8 mouse cellular contexts compared by ENCODE assay signal in the genomic region with DNA sequence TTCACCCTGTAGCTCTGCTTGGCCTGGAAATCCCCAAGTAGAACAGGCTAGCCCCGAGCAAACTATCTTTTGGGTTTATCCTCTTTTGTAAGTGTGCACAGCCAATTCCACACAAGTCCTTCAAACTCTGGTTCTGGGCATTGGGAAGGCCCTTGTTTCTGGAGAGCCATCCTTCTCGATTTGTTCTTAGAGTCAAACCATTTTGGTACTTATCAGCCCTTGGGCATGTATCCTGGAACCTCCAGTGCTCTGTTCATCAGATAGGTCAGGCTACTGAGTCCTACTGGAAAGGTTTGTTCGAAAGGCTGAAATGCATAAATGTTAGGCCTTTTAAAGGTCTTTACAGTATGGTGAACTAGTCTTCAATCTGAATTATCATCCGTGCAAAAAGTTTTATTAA. TPM values are rescaled to one million over a fixed set of nuclear protein-coding genes. Genes with fewer than 3 reads are reported as not detected.
DNase-seq lines count a peak whose midpoint lies in the region; ATAC-seq and TF ChIP-seq lines count a peak whose summit lies in the region.

No protein-coding gene starts in this region.

- H3K27ac ChIP-seq in lung, postnatal 0 days (ENCODE audit: low read length) = peak overlapping the region; percentile 90
- H3K27ac ChIP-seq in embryonic fibroblast, embryonic 13.5 days (ENCODE audit: insufficient read depth, low read length) = peak overlapping the region; percentile 84
- H3K27ac ChIP-seq in intestine, embryonic 16.5 days (ENCODE audit: low read length) = peak overlapping the region; percentile 85; the same call in 1 of the 2 replicates
- peak overlapping the region; percentile 93 for H3K27ac ChIP-seq in neural tube, embryonic 14.5 days (ENCODE audit: low read depth, low read length)

- no peaks in the 10 kb centered on the region for H3K27me3 ChIP-seq in lung, postnatal 0 days (replicated peaks; ENCODE audit: insufficient read depth, low read length)
- H3K27me3 ChIP-seq in intestine, embryonic 16.5 days (replicated peaks; ENCODE audit: control insufficient read depth, insufficient read depth, low read length) = no peaks in the 10 kb centered on the region
- no peaks in the 10 kb centered on the region for H3K27me3 ChIP-seq in neural tube, embryonic 14.5 days (ENCODE audit: control insufficient read depth, insufficient read depth, low read length)

- peak overlapping the region; percentile 98 for H3K4me3 ChIP-seq in lung, postnatal 0 days (ENCODE audit: low read depth, low read length)
- peak overlapping the region; percentile 70 for H3K4me3 ChIP-seq in embryonic fibroblast, embryonic 13.5 days (ENCODE audit: insufficient read depth, low read length)
- H3K4me3 ChIP-seq in intestine, embryonic 16.5 days (ENCODE audit: low read length) = peak overlapping the region; percentile 93
- H3K4me3 ChIP-seq in neural tube, embryonic 14.5 days (ENCODE audit: low read depth, low read length) = peak overlapping the region; percentile 89

- peak; percentile 23; the same call in 1 of the 2 replicates for TF ChIP-seq POLR2A in embryonic fibroblast, embryonic 13.5 days (IDR thresholded peaks at IDR 0.05; ENCODE audit: low read depth, low read length)

- no peak for TF ChIP-seq EP300 in lung, postnatal 0 days (IDR thresholded peaks at IDR 0.05)

- TF ChIP-seq CTCF in lung, postnatal 0 days (IDR thresholded peaks at IDR 0.05) = no peak
- no peak for TF ChIP-seq CTCF in embryonic fibroblast, embryonic 13.5 days (IDR thresholded peaks at IDR 0.05; ENCODE audit: borderline replicate concordance, insufficient read depth, low read length)

- peak overlapping the region; percentile 78 for H3K4me2 ChIP-seq in lung, postnatal 0 days (replicated peaks; ENCODE audit: low read depth, low read length)
- peak overlapping the region; percentile 73 for H3K4me2 ChIP-seq in intestine, embryonic 16.5 days (ENCODE audit: low read depth, low read length)
- peak overlapping the region; percentile 76 for H3K4me2 ChIP-seq in neural tube, embryonic 14.5 days (ENCODE audit: low read depth, low read length)

- peak overlapping the region; percentile 91; the same call in 1 of the 2 replicates for H3K9ac ChIP-seq in lung, postnatal 0 days (replicated peaks; ENCODE audit: low read depth)
- peak overlapping the region; percentile 83 for H3K9ac ChIP-seq in intestine, embryonic 16.5 days (ENCODE audit: low read depth, low read length)
- peak overlapping the region; percentile 98; the same call in 1 of the 2 replicates for H3K9ac ChIP-seq in neural tube, embryonic 14.5 days (replicated peaks; ENCODE audit: low read depth, low read length)

- 46% methylated on average over 4 of the region's 4 CpGs for WGBS in lung, postnatal 0 days
- 52% methylated on average over 4 of the region's 4 CpGs for WGBS in intestine, embryonic 16.5 days
- WGBS in neural tube, embryonic 14.5 days = 50% methylated on average over 4 of the region's 4 CpGs

- H3K36me3 ChIP-seq in lung, postnatal 0 days (ENCODE audit: insufficient read depth, low read length) = no peaks in the 10 kb centered on the region
- H3K36me3 ChIP-seq in intestine, embryonic 16.5 days (ENCODE audit: control insufficient read depth, insufficient read depth, low read length) = no peaks in the 10 kb centered on the region
- no peaks in the 10 kb centered on the region for H3K36me3 ChIP-seq in neural tube, embryonic 14.5 days (ENCODE audit: control insufficient read depth, insufficient read depth, low read length)

- DNase-seq in lung, postnatal 0 days (ENCODE audit: low spot score) = peak; percentile 16
- DNase-seq in lung, postnatal 10 days = no peak
- DNase-seq in gastrocnemius, postnatal 36 days = no peak
- DNase-seq in layer of hippocampus, postnatal 36 days = no peak

- H3K9me3 ChIP-seq in lung, postnatal 0 days (ENCODE audit: low read length) = no peaks in the 10 kb centered on the region
- 0 out of 2 replicates have a peak, but pooled peaks cover 3% of the 10 kb centered on the region for H3K9me3 ChIP-seq in intestine, embryonic 16.5 days (ENCODE audit: control insufficient read depth, low read length)
- H3K9me3 ChIP-seq in neural tube, embryonic 14.5 days (ENCODE audit: control insufficient read depth, low read length) = no peaks in the 10 kb centered on the region

- intact Hi-C loops in gastrocnemius, postnatal 36 days (cut with DNase I) = no loop called here

- no peak for ATAC-seq in lung, postnatal 0 days
- ATAC-seq in intestine, embryonic 16.5 days = no peak
- ATAC-seq in neural tube, embryonic 14.5 days (ENCODE audit: low read depth) = no peak
- no peak for ATAC-seq in monocyte, adult 5-6 weeks (replicated peaks; ENCODE audit: insufficient number of reproducible peaks, low FRiP score, low TSS enrichment, poor library complexity, severe bottlenecking)

- H3K4me1 ChIP-seq in lung, postnatal 0 days (ENCODE audit: insufficient read depth, low read depth, low read length) = 0 out of 2 replicates have a peak, but pooled peaks cover 3% of the 10 kb centered on the region
- H3K4me1 ChIP-seq in embryonic fibroblast, embryonic 13.5 days (ENCODE audit: control insufficient read depth, insufficient read depth, low read length) = peaks cover 6% of the 10 kb centered on the region; the same call in 1 of the 2 replicates
- peaks cover 3% of the 10 kb centered on the region; the same call in 1 of the 2 replicates for H3K4me1 ChIP-seq in intestine, embryonic 16.5 days (ENCODE audit: control insufficient read depth, insufficient read depth, low read length)
- H3K4me1 ChIP-seq in neural tube, embryonic 14.5 days (ENCODE audit: control insufficient read depth, insufficient read depth, low read length) = peaks cover 9% of the 10 kb centered on the region; the same call in 1 of the 2 replicates

RNA-seq across cellular contexts. Expression of gene Nf1, which starts 0.9 kb away (rescaled TPM):
- 7.2 and 7.5 TPM in 2 replicates for polyA plus RNA-seq in lung, postnatal 0 days (2015; fragmentation: Nextera tagmentation; extraction: Ambion mirVana)
- polyA plus RNA-seq in embryonic fibroblast, embryonic 13.5 days (2011; ENCODE audit: insufficient read length, low read depth, missing spikeins) = 56.3 and 65.2 TPM in 2 replicates
- polyA plus RNA-seq in intestine, embryonic 16.5 days (2015; fragmentation: Nextera tagmentation; extraction: Ambion mirVana) = 3.0 and 3.7 TPM in 2 replicates
- 12.9 and 19.6 TPM in 2 replicates for polyA plus RNA-seq in neural tube, embryonic 14.5 days (2014; fragmentation: Nextera tagmentation; extraction: Ambion mirVana)
- total RNA-seq in gastrocnemius, postnatal 36 days (2021) = 10 to 100 TPM; 16.4 to 17.1 TPM
- total RNA-seq in monocyte, adult 5-6 weeks (2017) = 13.7 to 20.7 TPM (median 16.1 TPM) in 3 replicates
- 100 to 1,000 TPM; 116 to 123 TPM for total RNA-seq in layer of hippocampus, postnatal 36 days (2021)

RNA-seq across cellular contexts. Expression of gene Gm9964, which starts 41.9 kb away (rescaled TPM):
- not detected in 2 replicates for polyA plus RNA-seq in lung, postnatal 0 days (2015; fragmentation: Nextera tagmentation; extraction: Ambion mirVana)
- not detected in 2 replicates for polyA plus RNA-seq in embryonic fibroblast, embryonic 13.5 days (2011; ENCODE audit: insufficient read length, low read depth, missing spikeins)
- not detected in 2 replicates for polyA plus RNA-seq in intestine, embryonic 16.5 days (2015; fragmentation: Nextera tagmentation; extraction: Ambion mirVana)
- 0.29 TPM in 1 of 2 replicates, not detected in the other for polyA plus RNA-seq in neural tube, embryonic 14.5 days (2014; fragmentation: Nextera tagmentation; extraction: Ambion mirVana)
- total RNA-seq in gastrocnemius, postnatal 36 days (2021) = not detected
- total RNA-seq in monocyte, adult 5-6 weeks (2017) = not detected in 3 replicates
- total RNA-seq in layer of hippocampus, postnatal 36 days (2021) = under 1 TPM in 1 of 2 experiments, not detected in 1; 0.50 TPM
